Mouse (Mus musculus) splenic B cell, adult 2 months (primary cell): Measurements from ENCODE around the gene Lax1.

Source experiments
- DNase-seq: peaks from one replicate; pipeline ENCODE4 v3.0.0-alpha.2; 2011; ENCODE audit warnings: low read depth, low spot score
- H3K27me3 ChIP-seq: 2 replicates; pipeline ENCODE4 v1.6.1; 2012; ENCODE audit warnings: mild to moderate bottlenecking, low read length, moderate library complexity, mixed read lengths; ENCODE audit not compliant: control insufficient read depth, poor library complexity, insufficient read depth, severe bottlenecking
- H3K36me3 ChIP-seq: 2 replicates; pipeline ENCODE4 v1.6.1; 2012; ENCODE audit warnings: mild to moderate bottlenecking, low read length, moderate library complexity, mixed read lengths; ENCODE audit not compliant: control insufficient read depth, poor library complexity, insufficient read depth, severe bottlenecking

Lax1 gene

DNA sequence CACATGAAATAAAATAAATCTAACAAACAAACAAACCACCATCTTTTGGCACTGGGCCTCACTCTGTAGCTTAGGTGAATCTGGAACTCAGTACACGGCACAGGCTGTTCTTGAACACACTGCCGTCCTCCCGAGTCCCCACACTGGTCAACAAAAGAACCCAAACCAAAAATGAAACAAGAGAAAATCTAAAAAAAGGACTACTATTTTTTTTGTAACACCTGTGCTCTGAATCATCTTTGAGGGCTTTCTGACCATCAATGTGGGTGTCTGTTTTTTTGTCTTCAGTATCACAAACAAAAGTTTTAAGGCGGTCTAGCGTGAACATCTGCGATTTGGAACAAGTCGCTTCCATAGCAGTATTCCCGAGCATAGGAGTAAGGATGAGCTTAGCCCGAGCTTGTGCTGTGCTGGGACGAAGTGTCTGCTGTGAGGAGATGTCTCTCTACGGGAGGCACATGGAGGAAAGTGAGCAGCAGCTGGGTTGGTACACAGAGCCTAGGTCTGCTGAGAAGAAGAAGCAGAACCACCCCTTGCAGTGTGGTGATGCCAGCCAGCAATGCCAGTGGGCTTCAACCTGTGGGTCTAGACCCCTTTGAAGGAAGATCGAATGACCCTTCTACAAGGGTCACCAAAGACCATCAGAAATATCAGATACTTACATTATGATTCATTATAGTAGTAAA is 8.2 kb upstream of the Lax1 start:
- Histone ChIP-seq H3K36me3 (no peaks in the 10 kb centered on the region), H3K27me3 (no peaks in the 10 kb centered on the region)
- DNase-seq, result peak; percentile 16

DNA sequence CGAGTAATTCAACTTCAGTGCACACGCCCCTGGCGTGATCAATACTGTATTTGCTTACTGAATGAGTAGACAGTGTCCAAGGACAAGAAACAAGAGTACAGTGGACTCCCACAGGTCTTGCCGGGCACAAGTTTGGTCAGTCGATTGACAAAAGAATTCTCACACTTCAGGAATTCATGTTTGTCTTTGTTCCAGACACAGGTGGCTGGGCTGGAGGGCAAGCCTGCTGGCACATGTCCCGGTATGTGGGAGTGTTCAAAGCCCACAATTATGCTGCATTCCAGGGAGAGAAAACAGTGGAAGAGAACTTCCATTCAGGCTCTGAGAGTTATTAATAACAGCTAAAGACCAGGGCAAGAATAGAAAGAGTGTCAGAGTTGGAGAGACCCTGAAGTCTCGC is 6.0 kb upstream of the Lax1 start:
- no peaks in the 10 kb centered on the region for H3K27me3 ChIP-seq
- H3K36me3 ChIP-seq, result no peaks in the 10 kb centered on the region
- no peak for DNase-seq

DNA sequence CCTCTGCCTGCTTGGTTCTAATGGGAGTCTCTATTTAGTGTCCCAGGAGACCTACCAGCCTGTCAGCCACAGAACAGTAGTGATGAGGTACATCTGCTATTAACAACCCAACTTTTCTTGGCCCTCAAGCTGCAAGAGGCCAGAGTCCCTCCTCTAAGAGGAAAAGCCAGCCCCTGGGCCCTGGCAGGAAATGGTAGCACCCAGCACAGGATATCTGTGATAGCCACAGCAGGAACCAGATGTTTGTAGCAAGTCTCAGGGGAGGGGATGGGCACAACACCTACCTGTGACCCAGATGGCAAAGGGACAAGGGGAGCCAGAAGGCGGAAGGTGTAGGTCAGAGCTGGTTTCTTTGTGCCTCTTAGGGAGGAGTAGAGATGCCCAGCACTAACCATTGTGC is 5.0 kb upstream of the Lax1 start:
- Histone ChIP-seq H3K36me3 (no peaks in the 10 kb centered on the region), H3K27me3 (no peaks in the 10 kb centered on the region)
- DNase-seq, result peak; percentile 81

DNA sequence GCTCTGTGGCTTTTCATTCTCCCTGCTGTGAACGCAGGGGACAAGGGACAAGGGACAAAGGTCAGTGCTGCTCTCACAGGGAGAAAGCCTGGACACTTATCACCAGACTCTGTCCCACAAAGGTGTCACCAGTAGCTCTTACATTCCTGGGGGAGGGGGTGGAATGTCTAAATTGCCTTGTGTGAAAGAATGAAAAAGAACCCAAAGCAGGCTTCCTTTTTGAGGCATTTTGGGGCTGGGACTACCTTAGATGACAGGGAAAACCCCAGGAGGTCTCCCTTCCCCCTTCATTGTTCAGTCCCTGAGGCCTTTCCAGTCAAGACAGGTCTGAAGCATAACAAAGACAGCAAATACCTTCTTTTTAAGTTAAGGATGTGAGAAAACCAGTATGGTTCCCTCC is 4.4 kb upstream of the Lax1 start:
- Histone ChIP-seq H3K27me3 (no peaks in the 10 kb centered on the region), H3K36me3 (no peaks in the 10 kb centered on the region)
- no peak for DNase-seq

DNA sequence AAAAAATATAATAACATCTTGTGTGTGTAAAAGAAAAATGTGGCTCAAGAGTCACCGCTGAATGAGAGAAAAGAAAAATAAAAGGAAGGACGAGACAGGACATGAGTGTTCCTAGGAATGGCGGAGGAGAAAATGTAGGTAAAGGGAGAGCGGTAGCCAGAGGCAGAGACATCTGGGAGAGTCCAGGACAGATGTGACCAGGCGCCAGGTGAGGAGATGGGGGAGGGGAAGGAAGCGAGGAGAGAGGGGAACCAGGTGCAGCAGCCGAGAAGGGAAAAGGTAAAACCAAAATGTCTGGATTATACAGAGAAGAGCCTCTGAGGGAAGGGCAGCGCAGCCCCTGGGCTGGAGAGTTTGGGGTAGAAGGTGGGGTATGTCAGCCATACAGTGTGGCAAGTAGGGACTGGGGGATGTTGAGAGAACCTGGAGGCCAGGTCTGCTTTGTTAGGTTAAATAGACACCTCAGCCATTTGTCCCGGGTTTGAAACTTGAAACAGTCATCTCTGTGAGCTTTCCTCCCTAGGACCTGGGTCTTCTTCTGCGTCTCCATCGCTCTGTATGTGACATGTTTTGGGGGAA is 3.7 kb upstream of the Lax1 start:
- Histone ChIP-seq H3K27me3 (no peaks in the 10 kb centered on the region), H3K36me3 (no peaks in the 10 kb centered on the region)
- no peak for DNase-seq

DNA sequence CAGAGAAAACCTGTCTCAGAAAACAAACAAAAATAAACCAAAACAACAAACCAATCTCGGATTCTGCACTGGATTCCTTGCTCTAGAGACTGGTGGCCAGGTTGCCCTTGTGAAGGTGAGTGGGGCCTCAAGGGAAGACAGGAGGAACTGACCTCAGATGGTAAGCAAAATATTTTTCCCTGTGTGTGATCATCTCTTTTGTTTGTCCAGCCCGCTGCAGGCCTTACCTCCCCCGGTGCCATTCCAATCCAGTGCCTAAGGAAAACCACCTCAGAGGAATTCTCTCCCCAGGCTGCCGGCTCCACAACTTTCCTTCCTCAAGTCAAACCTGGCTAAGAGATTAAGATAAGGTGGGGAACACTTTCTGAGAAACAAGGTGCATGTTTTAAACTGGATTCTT is 2.3 kb upstream of the Lax1 start:
- peaks cover 3% of the 10 kb centered on the region; the same call in 1 of the 2 replicates for H3K36me3 ChIP-seq
- DNase-seq, result no peak

DNA sequence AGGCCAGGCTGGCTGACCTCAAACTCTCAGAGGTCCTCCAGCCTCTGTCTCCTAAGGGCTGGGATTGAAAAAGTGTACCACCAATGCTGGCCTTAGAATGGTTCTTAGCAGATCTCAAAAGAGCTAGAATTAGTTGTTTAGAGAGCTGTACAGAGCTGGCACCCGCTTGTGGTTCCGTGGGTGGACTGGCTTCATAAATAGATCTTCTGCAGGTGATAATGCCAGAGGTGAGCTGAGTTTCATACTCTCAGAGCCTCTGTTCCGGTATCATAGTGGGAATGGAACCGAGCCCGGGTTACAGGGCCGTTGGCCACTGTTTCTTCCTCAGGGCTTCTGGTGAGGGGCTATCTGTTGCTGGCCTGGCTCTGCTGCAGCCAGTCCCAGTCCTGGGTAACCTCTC is 1.1 kb upstream of the Lax1 start:
- H3K27me3 ChIP-seq, result no peaks in the 10 kb centered on the region
- DNase-seq, result no peak
- peaks cover 4% of the 10 kb centered on the region; the same call in 1 of the 2 replicates for H3K36me3 ChIP-seq

More for the DNA sequence above, 2.3 kb upstream of the Lax1 start:
- no peaks in the 10 kb centered on the region for H3K27me3 ChIP-seq

DNA sequence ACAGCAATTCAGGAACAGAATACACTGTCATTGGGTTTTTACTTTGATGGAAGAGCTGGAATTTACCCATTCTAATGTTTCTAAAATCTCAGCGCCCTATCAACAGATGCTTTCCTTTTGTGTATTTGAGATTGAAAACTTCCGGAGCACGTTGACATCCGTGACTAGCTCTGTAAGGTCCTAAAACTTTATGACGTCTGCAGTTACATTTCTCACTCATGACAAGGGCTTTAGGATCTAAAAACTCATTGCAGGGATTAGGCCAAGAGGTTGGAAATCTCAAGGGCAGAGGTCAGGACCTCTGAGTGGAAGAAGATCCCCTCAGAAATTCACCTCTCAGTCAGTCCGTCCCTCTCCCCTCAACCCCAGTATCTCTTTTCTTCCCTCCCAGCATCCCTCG is 1.6 kb downstream of the Lax1 start:
- DNase-seq, result no peak
- Histone ChIP-seq H3K36me3 (peaks cover 5% of the 10 kb centered on the region; the same call in 1 of the 2 replicates), H3K27me3 (no peaks in the 10 kb centered on the region)

DNA sequence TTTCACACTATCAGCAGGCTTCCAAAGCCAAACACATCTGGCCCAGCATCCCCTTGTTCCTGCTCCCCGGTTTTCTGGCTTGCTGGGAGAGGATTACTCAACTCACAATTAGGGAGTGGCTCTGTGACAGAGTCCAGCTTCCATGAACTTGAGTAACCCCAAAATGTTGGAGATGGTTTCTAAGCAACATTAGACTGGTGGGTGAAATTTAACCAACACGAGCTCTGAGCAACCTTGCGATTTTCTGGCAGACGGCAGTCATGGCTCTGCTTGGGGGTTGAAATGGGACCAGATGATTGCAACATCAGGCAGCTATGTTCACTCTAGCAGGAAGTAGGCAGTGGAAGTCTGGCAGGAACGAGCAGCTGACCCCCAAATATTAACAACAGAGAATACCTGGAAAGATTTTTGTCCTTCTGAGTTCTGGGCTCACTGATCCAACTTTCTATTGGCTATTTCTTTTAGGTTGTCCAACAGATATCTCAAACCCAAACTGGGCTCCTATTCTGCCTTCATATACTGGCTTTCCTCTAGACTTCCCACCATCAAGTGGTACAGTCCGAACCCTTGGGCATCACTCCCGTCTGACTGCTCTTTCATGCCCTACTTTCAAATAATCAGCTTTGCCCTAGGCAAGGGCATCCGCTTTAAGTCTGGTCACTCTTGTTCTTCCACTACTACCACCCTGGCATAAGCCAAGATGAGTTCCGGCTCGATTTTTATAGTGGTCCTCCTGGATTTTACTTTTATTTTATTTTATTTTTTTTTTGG is 4.0 kb downstream of the Lax1 start:
- no peak for DNase-seq
- H3K36me3 ChIP-seq, result peaks cover 9% of the 10 kb centered on the region; the same call in 1 of the 2 replicates

DNA sequence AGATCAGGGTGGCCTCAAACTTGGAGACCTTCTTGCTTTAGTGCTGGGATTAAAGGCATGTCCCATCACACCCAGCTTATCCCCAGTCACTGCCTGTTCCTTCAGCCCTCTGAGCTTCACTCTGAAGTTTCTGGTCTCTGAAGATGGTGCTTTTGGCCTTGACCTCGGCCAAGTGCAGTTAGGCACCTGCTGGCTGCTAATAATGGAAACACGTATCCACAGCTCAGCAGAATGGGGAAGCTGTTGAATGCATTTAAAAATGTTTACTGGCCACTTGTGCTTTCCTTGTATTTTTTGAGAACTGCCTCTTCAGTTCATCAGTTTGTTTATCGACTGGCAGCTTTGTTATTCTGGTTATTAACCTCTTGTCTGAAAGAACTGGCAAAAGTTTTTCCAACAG is 18.1 kb downstream of the Lax1 start:
- H3K27me3 ChIP-seq, result no peaks in the 10 kb centered on the region
- no peaks in the 10 kb centered on the region for H3K36me3 ChIP-seq
- no peak for DNase-seq

More for the DNA sequence above, 4.0 kb downstream of the Lax1 start:
- no peaks in the 10 kb centered on the region for H3K27me3 ChIP-seq

DNA sequence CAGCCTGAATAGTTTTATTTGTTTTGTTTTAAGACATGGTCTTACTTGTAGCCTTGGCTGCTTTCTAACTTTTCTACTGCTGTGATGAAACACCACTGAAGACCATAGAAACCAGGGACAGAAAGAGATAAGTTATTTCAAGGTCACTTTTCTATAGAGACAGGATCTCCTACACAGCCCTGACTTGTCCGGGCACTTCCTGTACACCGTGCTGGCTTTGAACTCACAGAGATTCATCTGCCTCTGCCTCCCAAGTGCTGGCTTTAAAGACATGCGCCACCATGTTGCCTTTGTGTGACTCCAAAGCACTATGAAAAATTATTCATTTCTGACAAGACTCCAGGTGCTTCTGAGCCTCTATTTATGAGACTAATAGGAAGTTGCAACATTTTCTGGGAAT is 18.6 kb downstream of the Lax1 start:
- Histone ChIP-seq H3K27me3 (no peaks in the 10 kb centered on the region), H3K36me3 (no peaks in the 10 kb centered on the region)
- DNase-seq, result no peak

DNA sequence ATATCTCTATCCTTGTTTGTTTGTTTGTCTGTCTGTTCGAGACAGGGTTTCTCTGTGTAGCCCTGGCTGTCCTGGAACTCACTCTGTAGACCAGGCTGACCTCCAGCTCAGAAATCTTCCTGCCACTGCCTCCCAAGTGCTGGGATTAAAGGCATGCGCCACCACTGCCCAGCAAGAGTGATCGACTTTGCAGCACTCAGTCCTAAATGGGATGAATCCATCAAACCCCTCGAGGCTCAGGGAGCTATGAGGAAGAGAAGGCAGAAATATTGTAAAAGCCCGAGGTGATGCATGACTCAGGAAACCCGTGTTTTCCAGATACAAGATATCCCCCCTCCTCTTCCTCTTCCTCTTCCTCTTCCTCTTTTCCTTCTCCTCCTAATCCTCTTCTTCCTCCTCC is 19.1 kb downstream of the Lax1 start:
- DNase-seq, result no peak
- H3K36me3 ChIP-seq, result no peaks in the 10 kb centered on the region

DNA sequence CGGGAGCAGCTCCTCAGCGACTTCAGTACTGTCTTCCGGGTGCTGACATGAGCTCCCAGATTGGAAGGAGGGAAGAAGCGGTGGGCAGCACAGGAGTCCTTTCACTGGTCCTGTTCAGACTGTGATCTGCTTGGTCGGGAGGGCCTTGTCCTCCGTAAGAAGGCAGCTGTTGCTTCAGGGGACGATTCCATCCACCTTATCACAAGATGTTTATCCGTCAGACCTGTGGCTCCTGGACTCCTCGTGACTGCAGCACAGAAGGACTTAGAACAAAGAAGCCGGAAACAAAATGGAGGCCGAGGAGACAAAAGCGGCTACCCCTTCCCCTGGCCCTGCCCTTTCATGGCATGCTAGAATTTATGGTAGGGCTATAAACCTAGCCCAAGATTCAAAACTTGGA is 19.7 kb downstream of the Lax1 start:
- H3K36me3 ChIP-seq, result no peaks in the 10 kb centered on the region
- no peak for DNase-seq
- no peaks in the 10 kb centered on the region for H3K27me3 ChIP-seq

More for the DNA sequence above, 19.1 kb downstream of the Lax1 start:
- H3K27me3 ChIP-seq, result no peaks in the 10 kb centered on the region

DNA sequence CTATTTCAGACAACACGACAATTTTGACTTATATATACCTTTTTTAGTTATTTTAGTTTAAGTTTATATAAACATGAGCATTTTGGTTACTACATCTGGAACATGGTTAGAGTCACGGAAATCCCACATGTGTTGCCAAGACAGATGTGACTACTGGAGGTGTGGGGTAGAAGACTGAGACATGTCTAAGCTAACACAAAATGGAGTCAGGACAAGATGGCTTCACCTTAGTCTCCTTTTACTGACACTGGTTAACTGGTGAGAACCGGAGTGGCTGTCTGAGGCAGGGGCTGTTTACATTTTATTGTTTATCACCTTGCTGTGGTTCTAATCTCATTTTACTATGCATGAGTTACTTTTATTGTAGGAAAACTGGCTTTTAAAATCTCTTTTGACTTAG is 21.3 kb downstream of the Lax1 start:
- H3K36me3 ChIP-seq, result no peaks in the 10 kb centered on the region
- no peak for DNase-seq
- no peaks in the 10 kb centered on the region for H3K27me3 ChIP-seq

DNA sequence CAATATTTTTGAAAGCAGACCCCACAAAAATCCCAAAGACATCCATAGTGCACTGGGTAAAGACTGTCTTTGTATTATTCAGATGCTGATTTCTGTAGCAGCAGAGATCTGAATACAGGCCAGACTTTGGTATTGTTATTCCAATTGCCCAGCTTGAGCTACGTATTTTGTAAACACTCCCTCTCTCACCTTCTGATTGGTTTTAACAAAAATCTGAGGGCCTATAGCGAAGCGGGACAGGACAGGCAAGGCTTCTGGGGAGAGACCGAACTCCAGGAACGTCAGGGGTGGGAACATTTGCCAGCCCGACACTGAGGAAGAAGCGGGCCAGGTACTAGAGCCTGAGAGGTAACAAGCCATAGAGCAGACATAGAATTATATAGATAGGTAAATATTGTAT is 22.2 kb downstream of the Lax1 start:
- no peaks in the 10 kb centered on the region for H3K27me3 ChIP-seq
- DNase-seq, result no peak
- H3K36me3 ChIP-seq, result no peaks in the 10 kb centered on the region
